Mouse (Mus musculus) stomach, postnatal 0 days (tissue): ENCODE data around the gene Tagap. TPM values are rescaled to one million over a fixed set of nuclear protein-coding genes. Genes with fewer than 3 reads are reported as not detected.
"Not testable (repeated sequence)": the region's sequence is repeated elsewhere in the genome, so short reads cannot be mapped to it uniquely, and the experiment has no call there.

ENCODE experiments used
- ATAC-seq: fragments of 200-750 bp; cut with Nextera tagmentation; 2 replicates; pipeline ENCODE4 v1.8.0; 2017; ENCODE audit not compliant: low FRiP score, low TSS enrichment
- DNase-seq: peaks from one replicate; pipeline ENCODE4 v3.0.0-alpha.2; 2016; ENCODE audit warnings: low spot score
- H3K27ac ChIP-seq: fragments of 300-500 bp; sonication (generic); replicated peaks from 2 replicates; pipeline ENCODE4 v1.5.1; 2014; ENCODE audit warnings: mild to moderate bottlenecking, control low read depth
- H3K27me3 ChIP-seq: fragments of 300-500 bp; sonication (generic); 2 replicates; pipeline ENCODE4 v1.6.1; 2014; ENCODE audit warnings: low read length; ENCODE audit not compliant: control insufficient read depth, insufficient read depth
- H3K36me3 ChIP-seq: fragments of 300-500 bp; sonication (generic); 2 replicates; pipeline ENCODE4 v1.6.1; 2014; ENCODE audit warnings: low read length, mixed read lengths; ENCODE audit not compliant: control insufficient read depth, insufficient read depth
- H3K4me1 ChIP-seq: fragments of 300-500 bp; sonication (generic); replicated peaks from 2 replicates; pipeline ENCODE4 v1.6.1; 2014; ENCODE audit warnings: antibody characterized with exemption; ENCODE audit not compliant: control insufficient read depth, insufficient read depth
- H3K4me2 ChIP-seq: fragments of 300-500 bp; sonication (generic); replicated peaks from 2 replicates; pipeline ENCODE4 v1.6.1; 2014; ENCODE audit warnings: low read depth, mild to moderate bottlenecking, control low read depth, moderate library complexity
- H3K4me3 ChIP-seq: fragments of 300-500 bp; sonication (generic); 2 replicates; pipeline ENCODE4 v1.5.1; 2014; ENCODE audit warnings: low read depth, low read length, control low read depth
- H3K9ac ChIP-seq: fragments of 300-500 bp; sonication (generic); 2 replicates; pipeline ENCODE4 v1.6.1; 2014; ENCODE audit warnings: mild to moderate bottlenecking, low read length, control low read depth, mixed read lengths
- H3K9me3 ChIP-seq: fragments of 300-500 bp; sonication (generic); 2 replicates; pipeline ENCODE4 v1.6.1; 2016; ENCODE audit warnings: low read length; ENCODE audit not compliant: control insufficient read depth
- CTCF ChIP-seq: IDR thresholded peaks from 2 replicates; pipeline ENCODE4 v1.5.1; 2016; ENCODE audit warnings: antibody characterized with exemption, low read depth, mild to moderate bottlenecking, moderate library complexity
- EP300 ChIP-seq: optimal IDR thresholded peaks from 2 replicates; pipeline ENCODE3; 2016; ENCODE audit warnings: antibody characterized with exemption
- WGBS: fragments of 180-500 bp; shearing (Covaris S2); extraction: QIAGEN DNeasy Blood & Tissue Kit; methylation state at CpG from one replicate; pipeline ENCODE4 v1.1.7; 2014; 5-methylcytosine and 5-hydroxymethylcytosine counted together
- polyA plus RNA-seq: library from polyadenylated mRNA; unstranded; fragments of >200 nt; fragmentation: Nextera tagmentation; extraction: Ambion mirVana; gene quantifications from 2 replicates; pipeline ENCODE4 v1.2.1, GENCODE M21; 2015

The Tagap gene
- polyA plus RNA-seq, 1 experiment from 2014 or later, result 0.61 TPM

DNA sequence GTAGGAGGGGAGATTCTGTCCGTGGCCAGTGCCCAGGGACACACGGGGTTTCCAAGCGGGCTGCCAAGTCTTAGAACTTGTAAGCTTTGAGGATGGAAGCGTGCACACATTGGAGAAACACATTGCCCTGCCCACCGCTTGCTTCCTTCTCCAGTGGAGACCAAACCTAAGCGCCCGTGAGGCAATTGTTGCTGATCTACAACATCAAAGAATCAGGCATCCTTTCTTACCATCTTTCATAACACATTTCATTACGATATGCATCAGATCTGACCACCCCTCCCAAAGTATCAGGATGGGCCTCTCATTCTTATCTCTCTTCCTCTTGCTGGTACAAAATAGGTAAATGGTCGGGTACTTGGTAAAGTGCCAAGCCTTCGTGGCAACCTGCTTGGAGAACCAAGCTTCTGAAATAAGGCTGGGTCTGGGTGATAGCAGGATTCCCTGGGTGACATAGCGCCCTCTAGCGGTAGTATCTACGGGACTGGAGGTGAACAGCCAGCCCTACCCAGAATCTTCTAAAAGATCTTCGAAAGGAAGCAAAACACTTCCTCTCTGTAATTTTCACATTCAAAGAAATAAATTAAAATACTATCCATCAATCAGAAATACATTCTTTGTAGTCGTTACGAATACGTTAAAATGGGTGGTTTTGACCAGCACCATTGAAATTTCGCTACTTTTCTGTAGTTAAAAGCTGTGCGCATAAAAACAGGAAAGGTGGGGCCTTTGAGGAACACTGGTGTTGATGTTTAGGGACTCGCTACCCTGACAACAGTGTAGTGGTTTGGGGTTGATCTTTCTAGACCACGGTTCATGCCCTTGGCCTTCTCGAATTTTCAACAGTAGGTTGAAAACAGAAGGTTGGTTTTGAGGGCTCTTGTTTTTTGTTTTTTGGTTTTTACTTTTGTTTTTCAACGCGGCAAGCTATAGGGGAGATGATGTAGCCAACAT lies 2.1 kb downstream of the Tagap start:
- Histone ChIP-seq H3K4me1 (no peaks in the 10 kb centered on the region; the same call in 1 of the 2 replicates), H3K36me3 (no peaks in the 10 kb centered on the region), H3K9ac (no peak overlapping the region), H3K27ac (no peak overlapping the region), H3K4me2 (no peak overlapping the region), H3K27me3 (no peaks in the 10 kb centered on the region), H3K9me3 (no peaks in the 10 kb centered on the region), H3K4me3 (no peak overlapping the region)
- WGBS, result 71% methylated on average over 24 of the region's 24 CpGs
- DNase-seq (peak; percentile 63), ATAC-seq (no peak)
- TF ChIP-seq EP300, result no peak
- peak; percentile 81 for TF ChIP-seq CTCF

DNA sequence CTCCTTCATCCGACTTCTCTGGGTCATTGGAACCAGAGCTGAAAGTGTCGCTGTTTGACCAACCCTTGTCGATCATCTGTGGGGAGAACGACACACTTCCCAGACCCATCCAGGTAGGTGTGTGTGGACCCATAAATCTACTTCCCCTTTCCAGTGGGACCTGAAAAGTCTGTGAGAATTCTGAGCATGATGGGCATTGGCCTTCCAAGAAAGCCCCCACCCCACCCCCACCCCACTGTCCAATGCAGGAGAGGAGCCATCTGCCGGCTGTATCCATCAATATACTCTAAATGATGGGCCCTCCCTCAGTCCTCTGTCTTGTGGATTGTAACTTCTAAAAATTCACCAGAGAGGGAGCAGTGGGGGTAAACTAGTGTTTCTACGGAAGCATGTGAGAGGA lies 2.9 kb downstream of the Tagap start:
- no peaks in the 10 kb centered on the region; the same call in 1 of the 2 replicates for H3K4me1 ChIP-seq
- ATAC-seq (no peak), DNase-seq (no peak)
- H3K27me3 ChIP-seq, result no peaks in the 10 kb centered on the region
- TF ChIP-seq EP300 (no peak), CTCF (no peak)
- H3K36me3 ChIP-seq, result no peaks in the 10 kb centered on the region
- no peaks in the 10 kb centered on the region for H3K9me3 ChIP-seq
- no peak overlapping the region for H3K4me2 ChIP-seq
- no peak overlapping the region for H3K27ac ChIP-seq
- WGBS, result 87% methylated on average over 6 of the region's 6 CpGs
- H3K9ac ChIP-seq, result no peak overlapping the region
- no peak overlapping the region for H3K4me3 ChIP-seq

GRCm38 (mm10) chr17:7929279-7929678 lies 3.5 kb downstream of the Tagap start:
- ATAC-seq (no peak), DNase-seq (no peak)
- Histone ChIP-seq H3K9ac (no peak overlapping the region), H3K36me3 (no peaks in the 10 kb centered on the region), H3K4me1 (no peaks in the 10 kb centered on the region; the same call in 1 of the 2 replicates), H3K27me3 (no peaks in the 10 kb centered on the region), H3K9me3 (no peaks in the 10 kb centered on the region), H3K4me3 (no peak overlapping the region), H3K4me2 (no peak overlapping the region), H3K27ac (no peak overlapping the region)
- TF ChIP-seq EP300 (no peak), CTCF (peak; percentile 56)
- 32% methylated on average over 8 of the region's 8 CpGs for WGBS

GRCm38 (mm10) chr17:7931096-7931990 lies 5.5 kb downstream of the Tagap start:
- no peak for ATAC-seq

GRCm38 (mm10) chr17:7932121-7932520 lies 6.3 kb downstream of the Tagap start:
- ATAC-seq, result not testable (repeated sequence)
- 78% methylated on average over 5 of the region's 8 CpGs for WGBS

More at GRCm38 (mm10) chr17:7931096-7931990, 5.5 kb downstream of the Tagap start:
- Histone ChIP-seq H3K27me3 (no peaks in the 10 kb centered on the region), H3K36me3 (no peaks in the 10 kb centered on the region), H3K4me3 (no peak overlapping the region), H3K4me2 (no peak overlapping the region), H3K9ac (no peak overlapping the region), H3K9me3 (no peaks in the 10 kb centered on the region), H3K27ac (no peak overlapping the region), H3K4me1 (no peaks in the 10 kb centered on the region)
- DNase-seq, result no peak
- TF ChIP-seq CTCF (no peak), EP300 (no peak)
- 82% methylated on average over 13 of the region's 13 CpGs for WGBS

More at GRCm38 (mm10) chr17:7932121-7932520, 6.3 kb downstream of the Tagap start:
- not testable (repeated sequence) for H3K9ac ChIP-seq, H3K4me1 ChIP-seq, H3K4me2 ChIP-seq, H3K36me3 ChIP-seq, DNase-seq, H3K9me3 ChIP-seq, H3K27ac ChIP-seq, H3K4me3 ChIP-seq, H3K27me3 ChIP-seq
